Mouse (Mus musculus) cerebellum, adult 9-11 months (tissue): ENCODE measurements at regions not wholly inside any gene's neighbourhood (a gene's known extent, or its start where the extent isn't known, plus 50 kb on each side); places are given as distances from the start of the nearest gene placed in this dataset.
"Not testable (repeated sequence)": the region's sequence is repeated elsewhere in the genome, so short reads cannot be mapped to it uniquely, and the experiment has no call there.

Source experiments
- DNase-seq: peaks from one replicate; pipeline ENCODE4 v3.0.0; 2022

GRCm38 (mm10) chr17:16951092-16952016 lies 112.6 kb upstream of the Zfp960 start:
- peak; percentile 93 for DNase-seq

DNA sequence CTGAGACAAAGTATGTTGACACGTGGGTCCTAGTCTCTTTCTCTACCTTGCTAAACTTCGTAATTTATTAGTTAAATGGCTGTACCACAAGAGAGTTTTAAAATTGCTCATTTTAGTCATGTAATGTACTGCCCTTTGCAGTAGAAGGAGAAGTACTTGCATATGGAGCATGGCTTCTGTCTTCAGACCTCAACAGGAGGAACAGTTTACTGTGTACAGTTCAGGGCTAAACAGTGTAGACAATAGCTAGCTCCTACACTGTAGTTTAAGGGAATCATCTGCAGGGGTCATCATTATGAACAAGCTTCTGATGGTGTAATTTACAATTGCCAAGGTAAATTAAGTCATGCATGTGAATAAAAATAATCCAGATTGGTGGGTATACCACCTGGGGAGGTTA lies 111.8 kb upstream of the Zfp960 start:
- DNase-seq, result not testable (repeated sequence)

- DNase-seq, result not testable (repeated sequence)
Observed at GRCm38 (mm10) chr17:16997241-16997640, 66.7 kb upstream of the Zfp960 start.

- peak; percentile 89 for DNase-seq
Observed at GRCm38 (mm10) chr17:17004632-17005265, 59.2 kb upstream of the Zfp960 start.

- not testable (repeated sequence) for DNase-seq
Observed at GRCm38 (mm10) chr17:17005267-17005666, 58.6 kb upstream of the Zfp960 start.
